Comparison of ENCODE assay signal across 8 mouse cellular contexts in genomic region chr10:95514656-95515292, GRCm38 (mm10). TPM values are rescaled to one million over a fixed set of nuclear protein-coding genes. Genes with fewer than 3 reads are reported as not detected.
DNase-seq lines count a peak whose midpoint lies in the region; ATAC-seq and TF ChIP-seq lines count a peak whose summit lies in the region.

Gene Ube2n (plus strand): TSS chr10:95515145.

- H3K4me1 ChIP-seq in hindbrain, postnatal 0 days (ENCODE audit: insufficient read depth, low read length) = 0 out of 2 replicates have a peak, but pooled peaks cover under 1% of the 10 kb centered on the region

- H3K9ac ChIP-seq in hindbrain, postnatal 0 days (replicated peaks; ENCODE audit: low read length) = peak within 1 kb of the TSS; percentile 96

- peak within 1 kb of the TSS; percentile 72 for H3K4me2 ChIP-seq in hindbrain, postnatal 0 days (ENCODE audit: low read depth, low read length)

- H3K9me3 ChIP-seq in hindbrain, postnatal 0 days (ENCODE audit: low read length) = no peaks in the 10 kb centered on the region

- WGBS in hindbrain, postnatal 0 days = under 1% methylated on average over 75 of the region's 81 CpGs

- no peaks in the 10 kb centered on the region for H3K36me3 ChIP-seq in hindbrain, postnatal 0 days (ENCODE audit: insufficient read depth, low read length)

- H3K27me3 ChIP-seq in hindbrain, postnatal 0 days (ENCODE audit: insufficient read depth, low read length) = no peaks in the 10 kb centered on the region

- DNase-seq in ZHBTc4 (ENCODE audit: low read depth, low spot score) = peak; percentile 100
- DNase-seq in gastrocnemius, adult 2 months = peak; percentile 99
- DNase-seq in hindbrain, postnatal 0 days (ENCODE audit: low spot score) = peak; percentile 99
- DNase-seq in left cerebral cortex, adult 2 months (ENCODE audit: extremely low spot score in 1 of 2, low spot score in 2 of 2) = peak; percentile 98 to 99
- peak; percentile 96 to 99 for DNase-seq in right cerebral cortex, adult 2 months (ENCODE audit: low spot score in 2 of 2)
- peak; percentile 97 for DNase-seq in urinary bladder, postnatal 14 days (ENCODE audit: low spot score)

- no peak for TF ChIP-seq CTCF in gastrocnemius, adult 2 months (IDR thresholded peaks at IDR 0.05)
- TF ChIP-seq CTCF in hindbrain, postnatal 0 days (IDR thresholded peaks at IDR 0.05; ENCODE audit: low read depth) = peak; percentile 11; the same call in 1 of the 2 replicates
- no peak for TF ChIP-seq CTCF in left cerebral cortex, adult 2 months (IDR thresholded peaks at IDR 0.05)

- H3K4me3 ChIP-seq in gastrocnemius, adult 2 months = peak within 1 kb of the TSS; percentile 94
- peak within 1 kb of the TSS; percentile 97 for H3K4me3 ChIP-seq in hindbrain, postnatal 0 days (ENCODE audit: low read length)
- H3K4me3 ChIP-seq in left cerebral cortex, adult 2 months = peak within 1 kb of the TSS; percentile 91

- peak within 1 kb of the TSS; percentile 96 for H3K27ac ChIP-seq in gastrocnemius, adult 2 months
- H3K27ac ChIP-seq in hindbrain, postnatal 0 days = peak within 1 kb of the TSS; percentile 98
- H3K27ac ChIP-seq in left cerebral cortex, adult 2 months = peak within 1 kb of the TSS; percentile 92

- peak; percentile 92 for ATAC-seq in common myeloid progenitor, adult 5-6 weeks (replicated peaks; ENCODE audit: low read depth, poor library complexity, severe bottlenecking)
- ATAC-seq in hindbrain, postnatal 0 days = peak; percentile 98
- peak; percentile 88 for ATAC-seq in megakaryocyte, adult 5-6 weeks (ENCODE audit: poor library complexity, severe bottlenecking)

- intact Hi-C loops in gastrocnemius, adult 2 months (cut with DNase I) = no loop called here
- intact Hi-C loops in left cerebral cortex, adult 2 months (cut with DNase I) = loop anchor here (1.0 kb wide), 2 partner anchors 13 to 49 kb away; partner anchors contain the start of gene Mrpl42

RNA-seq across cellular contexts. Expression of gene Ube2n, which starts in this region (rescaled TPM):
- 146 and 182 TPM in 2 replicates for total RNA-seq in common myeloid progenitor, adult 5-6 weeks (2017)
- 10 to 100 TPM; 71.3 to 75.6 TPM for total RNA-seq in gastrocnemius, adult 2 months (2021)
- total RNA-seq in hindbrain, postnatal 0 days (2014; rRNA removed) = 203 and 208 TPM in 2 replicates
- polyA plus RNA-seq in hindbrain, postnatal 0 days (2015; fragmentation: Nextera tagmentation; extraction: Ambion mirVana) = 315 and 333 TPM in 2 replicates
- 100 to 1,000 TPM; 196 to 198 TPM for total RNA-seq in left cerebral cortex, adult 2 months (2021)
- total RNA-seq in megakaryocyte, adult 5-6 weeks (2015) = 344 and 363 TPM in 2 replicates
- 135 and 144 TPM in 2 replicates for total RNA-seq in megakaryocyte, adult 5-6 weeks (2017)

Comparison
In these comparisons a context has a peak if more than half of its experiments do, and no peak if none do; other contexts are left out.
1. Peak in every context shown above with its lines: DNase-seq, ATAC-seq, H3K4me3 ChIP-seq and H3K27ac ChIP-seq.